Mouse (Mus musculus) megakaryocyte, adult 5-6 weeks (primary cell): ENCODE measurements around the gene Marveld2. TPM values are rescaled to one million over a fixed set of nuclear protein-coding genes. Genes with fewer than 3 reads are reported as not detected.

Experiments
- ATAC-seq: 2 replicates; pipeline ENCODE4 v1.8.0; 2016; ENCODE audit warnings: mild to moderate bottlenecking, inconsistent platforms; ENCODE audit not compliant: poor library complexity, severe bottlenecking
- total RNA-seq, 2 experiments: library from RNA; stranded (forward) in 1 of 2; stranded (reverse) in 1 of 2; fragments of 153-499, 151-499 nt in 1 of 2; fragments of 221-1000, 200-1000 nt in 1 of 2; gene quantifications; 2 replicates each; pipeline versions ENCODE4 v1.2.3 to v1.2.4; 2015 to 2017

Gene Marveld2
- total RNA-seq (2015) (0.07 and 0.16 TPM in 2 replicates), total RNA-seq (2017) (0.40 and 0.53 TPM in 2 replicates)

DNA sequence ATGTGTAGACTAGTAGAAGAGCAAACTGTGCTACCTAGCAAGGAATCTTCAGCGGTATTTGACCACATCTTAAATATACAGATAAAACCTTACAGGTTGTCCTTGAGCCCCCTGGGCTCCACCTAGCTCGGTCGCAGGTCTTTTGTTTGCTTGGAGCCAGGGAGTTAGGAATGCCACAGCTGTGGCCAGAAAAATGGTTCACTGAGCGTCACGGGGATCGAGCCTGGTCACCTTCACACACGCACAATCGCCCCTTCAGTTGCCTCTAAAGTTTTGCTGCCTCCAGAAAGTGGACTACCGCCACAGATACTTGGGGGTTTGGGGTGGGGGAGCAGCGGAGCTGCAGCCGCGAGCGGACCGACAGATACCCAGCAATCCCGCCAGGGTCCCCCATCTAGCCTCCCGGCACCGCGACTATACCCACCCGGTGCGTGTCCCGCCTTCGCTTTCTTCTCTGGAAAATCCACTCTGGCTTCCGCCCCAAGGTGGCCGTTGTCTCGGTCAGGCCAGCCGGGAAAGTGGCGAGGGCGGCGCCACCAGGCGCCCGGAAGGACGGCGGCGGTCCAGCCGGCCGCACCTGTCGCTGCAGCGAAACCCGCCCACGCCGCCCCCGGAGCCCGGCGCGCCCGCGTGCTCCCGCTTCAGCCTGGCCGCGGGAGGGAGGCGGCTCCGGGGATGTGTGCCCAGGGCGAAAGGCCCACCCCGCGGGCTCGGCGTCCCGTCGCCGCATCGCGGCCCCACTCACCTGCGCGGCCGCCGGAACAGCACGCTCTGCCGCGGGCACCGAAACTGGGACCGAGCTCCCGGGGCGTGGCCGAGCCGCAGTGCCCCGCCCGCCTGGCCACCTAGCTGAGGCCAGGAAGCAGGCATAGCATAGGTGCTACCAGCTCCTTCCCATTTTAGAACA is at the start of gene Marveld2:
TSS of gene Marveld2 (minus strand) at position 791 of the 907 bp plus-strand sequence.
- peak; percentile 93 for ATAC-seq

DNA sequence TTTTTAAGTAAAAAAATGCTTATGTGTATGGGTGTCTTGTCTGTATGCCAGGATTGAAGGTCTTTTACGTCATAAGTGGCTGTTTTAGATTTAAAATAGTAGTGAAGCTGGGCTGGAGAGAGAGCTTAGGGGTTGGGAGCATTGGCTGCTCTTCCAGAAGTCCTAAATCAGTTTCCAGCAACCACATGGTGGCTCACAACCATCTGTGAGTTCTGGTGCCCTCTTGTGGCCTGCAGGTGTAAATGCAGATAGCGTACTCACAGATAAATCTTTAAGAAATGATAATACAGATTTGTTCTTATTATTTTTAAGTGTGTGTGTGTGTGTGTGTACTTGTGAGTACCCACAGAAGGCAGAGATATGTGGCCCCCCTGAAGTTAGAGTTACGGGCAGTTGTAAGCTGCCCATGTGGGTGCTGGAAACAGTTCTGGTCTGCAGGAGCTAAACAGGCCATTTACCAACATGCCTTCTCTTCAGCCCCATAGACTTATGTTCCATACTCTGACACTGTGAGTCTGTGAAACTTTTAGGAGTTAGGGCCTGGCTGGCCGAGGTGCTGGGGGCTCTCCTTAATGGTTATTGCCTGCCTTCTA is 43.2 kb upstream of the Marveld2 start:
- peak; percentile 85 for ATAC-seq

DNA sequence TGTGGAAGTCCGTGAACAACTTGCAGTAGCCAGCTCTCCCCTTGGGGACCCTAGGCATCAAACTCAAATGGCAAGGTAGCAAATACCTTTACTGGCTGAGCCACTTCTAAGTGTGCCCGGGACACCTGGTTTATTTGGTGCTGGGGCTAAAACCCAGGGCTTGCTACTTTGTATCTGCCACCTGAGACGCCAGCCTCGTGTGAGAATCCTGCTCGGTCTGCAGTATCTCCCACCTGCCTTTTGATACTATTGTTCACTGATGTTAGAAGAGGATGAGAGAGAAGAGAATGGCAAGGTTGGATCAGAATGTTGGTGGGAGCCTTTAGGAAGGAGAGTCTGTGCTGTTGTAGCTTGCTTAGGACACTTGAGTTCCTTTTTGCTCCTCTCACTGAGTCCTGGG is 41.3 kb upstream of the Marveld2 start:
- ATAC-seq: no peak

- peak; percentile 27 for ATAC-seq
These were observed 34.8 kb upstream of the Marveld2 start, which contains the start of gene Taf9 for GRCm38 (mm10) chr13:100651439-100652186. Gene Taf9, plus strand, starts transcription at chr13:100651579.

- ATAC-seq: peak; percentile 93
These were observed 34.0 kb upstream of the Marveld2 start, which contains the start of the genes Ak6 and Rad17 for GRCm38 (mm10) chr13:100650550-100651438. Gene Ak6, plus strand, starts transcription at chr13:100650979. Gene Rad17, minus strand, starts transcription at chr13:100651051.

DNA sequence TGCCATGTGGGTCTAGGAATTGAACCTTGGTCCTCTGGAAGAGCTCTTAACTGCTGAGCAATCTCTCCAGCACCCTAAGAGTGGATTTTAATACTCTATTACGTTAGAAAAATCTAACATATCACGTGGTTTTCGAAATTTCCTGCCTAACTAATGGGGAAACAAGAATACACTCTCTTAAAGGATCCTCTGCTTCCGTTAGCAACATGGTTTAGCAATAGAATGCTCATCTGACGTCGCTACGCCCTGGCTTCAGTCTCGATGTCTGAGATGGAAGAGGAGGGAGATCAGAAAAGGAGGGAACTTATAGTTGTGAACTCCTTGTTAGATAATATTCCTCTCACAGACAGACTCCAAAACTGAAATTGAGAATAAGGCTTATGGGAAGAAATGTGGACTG is 31.5 kb upstream of the Marveld2 start:
- ATAC-seq: peak; percentile 29

GRCm38 (mm10) chr13:100642471-100643209 is 25.9 kb upstream of the Marveld2 start:
- ATAC-seq: peak; percentile 83

- ATAC-seq: peak; percentile 88
These were observed 17.4 kb upstream of the Marveld2 start for GRCm38 (mm10) chr13:100634106-100634691.

DNA sequence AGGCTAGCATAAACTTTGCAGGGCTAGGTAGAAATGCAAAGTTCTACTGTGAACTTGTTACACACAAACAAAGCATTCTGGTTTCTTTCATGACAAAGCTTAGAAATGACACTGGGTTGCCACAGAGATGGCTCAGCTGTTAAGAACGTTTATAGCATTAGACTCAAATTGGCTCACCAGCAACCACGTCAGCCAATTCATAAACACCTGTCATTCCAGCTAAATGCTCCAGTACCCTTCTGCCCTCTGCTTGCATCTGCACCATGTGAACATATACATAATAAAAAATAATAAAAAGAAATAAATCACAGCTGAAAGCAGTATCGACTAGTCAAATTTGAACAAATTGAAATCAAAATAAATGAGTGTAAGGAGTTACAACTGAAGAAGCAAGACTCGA is 5.5 kb upstream of the Marveld2 start:
- no peak for ATAC-seq

- no peak for ATAC-seq
These were observed 812 bp upstream of the Marveld2 start for GRCm38 (mm10) chr13:100617583-100617982.

- no peak for ATAC-seq
These were observed 3.9 kb downstream of the Marveld2 start for GRCm38 (mm10) chr13:100612903-100613302.

DNA sequence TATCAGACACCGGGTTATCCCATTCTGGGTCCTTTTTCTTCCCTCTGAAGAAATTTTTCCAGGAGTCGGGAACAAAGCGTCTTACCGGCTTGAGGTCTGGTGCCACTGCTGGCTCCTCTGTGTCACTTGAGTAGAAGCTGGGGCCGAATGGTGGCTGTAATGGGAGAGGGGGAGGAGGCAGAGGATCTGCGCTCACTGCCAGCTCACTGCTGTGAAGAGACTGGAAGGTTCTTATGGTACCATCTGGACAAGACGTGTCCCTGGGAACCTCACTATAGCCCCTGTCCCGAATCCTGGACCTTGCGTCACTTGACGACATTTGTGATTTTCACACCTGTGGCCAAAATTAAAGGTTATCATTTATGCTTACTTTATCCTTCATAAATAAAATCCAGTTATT is 4.5 kb downstream of the Marveld2 start:
- no peak for ATAC-seq

GRCm38 (mm10) chr13:100611266-100611665 is 5.5 kb downstream of the Marveld2 start:
- no peak for ATAC-seq

- ATAC-seq: no peak
These were observed 9.0 kb downstream of the Marveld2 start for GRCm38 (mm10) chr13:100607756-100608155.

DNA sequence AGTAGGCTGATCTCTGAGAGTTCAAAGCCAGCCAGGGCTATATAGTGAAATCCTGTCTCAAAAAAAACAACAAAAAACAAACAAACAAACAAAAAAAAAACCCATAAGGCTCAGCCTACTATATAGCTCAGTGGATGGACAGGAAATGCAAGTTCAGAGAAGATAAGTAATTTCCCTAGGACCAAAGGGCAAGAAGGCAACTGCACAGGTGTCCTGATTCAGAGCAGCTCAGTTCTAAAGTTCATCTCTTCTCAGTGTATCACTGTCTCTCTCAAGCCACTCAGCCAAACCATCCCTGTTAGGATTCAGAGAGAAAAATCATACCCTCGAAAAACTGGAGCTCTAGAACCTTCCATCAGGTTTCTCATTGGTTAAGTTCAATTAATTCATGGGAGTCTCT is 10.9 kb downstream of the Marveld2 start:
- ATAC-seq: no peak

- ATAC-seq: no peak
These were observed 13.1 kb downstream of the Marveld2 start for GRCm38 (mm10) chr13:100603738-100604095.

- no peak for ATAC-seq
These were observed 13.6 kb downstream of the Marveld2 start for GRCm38 (mm10) chr13:100603031-100603737.

DNA sequence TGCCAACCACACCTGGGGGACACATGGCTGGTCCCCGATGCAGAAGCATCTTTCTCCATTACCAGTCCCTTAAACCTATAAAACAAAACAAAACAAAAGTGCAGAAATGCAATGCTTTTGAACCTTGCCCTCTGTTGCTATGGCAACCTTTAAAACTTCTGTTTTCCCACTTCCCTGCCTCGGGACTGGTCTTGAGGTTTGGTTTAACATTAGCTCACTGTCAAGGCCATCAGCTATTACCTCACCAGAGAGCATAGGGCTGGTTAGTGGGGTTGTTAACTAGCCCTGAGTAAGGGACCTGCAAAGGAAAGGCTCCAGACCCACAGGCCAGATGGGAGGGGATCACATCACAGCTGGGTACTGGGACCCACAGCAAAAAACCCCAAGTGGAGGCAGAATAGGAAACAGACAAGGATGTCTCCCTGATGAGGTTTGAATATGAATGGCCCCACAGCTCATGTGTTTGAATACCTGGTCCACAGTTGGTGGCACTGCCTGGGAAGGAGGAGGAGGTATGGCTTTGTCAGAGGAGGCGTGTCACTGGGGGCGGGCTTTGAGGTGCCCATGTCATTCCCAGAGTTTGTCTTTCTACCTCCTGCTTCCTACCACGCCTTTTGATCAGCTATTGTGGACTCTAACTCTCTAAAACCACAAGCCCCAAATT is 14.4 kb downstream of the Marveld2 start:
- peak; percentile 82 for ATAC-seq
